Mouse (Mus musculus) liver, embryonic 14.5 days (tissue): ENCODE results near the gene Pde10a. TPM values are rescaled to one million over a fixed set of nuclear protein-coding genes. Genes with fewer than 3 reads are reported as not detected.

Experiments used
- ATAC-seq: fragments of 200-750 bp; cut with Nextera tagmentation; 2 replicates; pipeline ENCODE4 v1.8.0; 2017; ENCODE audit warnings: moderate number of reproducible peaks, mild to moderate bottlenecking, moderate library complexity; ENCODE audit not compliant: insufficient read depth
- DNase-seq, 3 experiments: peaks; one replicate each; pipeline ENCODE4 v3.0.0-alpha.2; 2012 to 2013; ENCODE audit warnings: low read depth in 3 of 3, low spot score in 3 of 3
- H3K27ac ChIP-seq: fragments of 300-500 bp; sonication (generic); 2 replicates; pipeline ENCODE4 v1.5.1; 2014; ENCODE audit warnings: moderate library complexity, mild to moderate bottlenecking, control low read depth, inconsistent platforms
- H3K27me3 ChIP-seq: fragments of 300-500 bp; sonication (generic); 2 replicates; pipeline ENCODE4 v1.6.1; 2014; ENCODE audit warnings: mild to moderate bottlenecking, low read length, moderate library complexity; ENCODE audit not compliant: control insufficient read depth, insufficient read depth
- H3K36me3 ChIP-seq: fragments of 300-500 bp; sonication (generic); replicated peaks from 2 replicates; pipeline ENCODE4 v1.6.1; 2014; ENCODE audit warnings: low read depth; ENCODE audit not compliant: control insufficient read depth, insufficient read depth
- H3K4me1 ChIP-seq, 2 experiments: fragments of 200-500 bp in 1 of 2; fragments of 300-500 bp in 1 of 2; sonication (generic) in 1 of 2; replicated peaks; 2 replicates each; pipeline ENCODE4 v1.6.1; 2012 to 2014; ENCODE audit warnings: antibody characterized with exemption in 1 of 2, inconsistent platforms in 1 of 2, low read length in 1 of 2; ENCODE audit not compliant: control insufficient read depth in 2 of 2, insufficient read depth in 2 of 2
- H3K4me2 ChIP-seq: fragments of 300-500 bp; sonication (generic); 2 replicates; pipeline ENCODE4 v1.6.1; 2014; ENCODE audit warnings: low read depth, mild to moderate bottlenecking, control low read depth, moderate library complexity
- H3K4me3 ChIP-seq, 2 experiments: fragments of 200-500 bp in 1 of 2; fragments of 300-500 bp in 1 of 2; sonication (generic) in 1 of 2; 2 replicates each; pipeline ENCODE4 v1.5.1; 2012 to 2014; ENCODE audit warnings: low read depth in 2 of 2, low read length in 2 of 2, mild to moderate bottlenecking in 2 of 2, control low read depth in 1 of 2, inconsistent platforms in 1 of 2, moderate library complexity in 1 of 2; ENCODE audit not compliant: insufficient read depth in 1 of 2
- H3K9ac ChIP-seq: fragments of 300-500 bp; sonication (generic); replicated peaks from 2 replicates; pipeline ENCODE4 v1.6.1; 2014; ENCODE audit warnings: mild to moderate bottlenecking, control low read depth, moderate library complexity
- H3K9me3 ChIP-seq: fragments of 300-500 bp; sonication (generic); 2 replicates; pipeline ENCODE4 v1.6.1; 2016; ENCODE audit warnings: low read length, mixed read lengths; ENCODE audit not compliant: control insufficient read depth
- CTCF ChIP-seq: IDR thresholded peaks from 2 replicates; pipeline ENCODE4 v1.5.1; 2016; ENCODE audit warnings: antibody characterized with exemption, low read depth, control low read depth
- EP300 ChIP-seq: IDR thresholded peaks from 2 replicates; pipeline ENCODE4 v1.6.1; 2016; ENCODE audit warnings: antibody characterized with exemption, low read depth
- WGBS: fragments of 180-500 bp; shearing (Covaris S2); extraction: QIAGEN DNeasy Blood & Tissue Kit; methylation state at CpG from one replicate; pipeline ENCODE4 v1.1.7; 2014; ENCODE audit not compliant: insufficient replicate concordance; 5-methylcytosine and 5-hydroxymethylcytosine counted together
- polyA plus RNA-seq, 2 experiments: library from polyadenylated mRNA; depleted of rRNA in 1 of 2; stranded (reverse) in 1 of 2; unstranded in 1 of 2; fragments of >200 nt; fragmentation: Nextera tagmentation in 1 of 2; extraction: Ambion mirVana in 1 of 2; gene quantifications; 2 replicates each; pipeline versions ENCODE4 v1.2.1 to v1.2.3; 2012 to 2014

The Pde10a gene
- polyA plus RNA-seq, 2 experiments: 0.52 to 0.60 TPM

GRCm38 (mm10) chr17:8597790-8598189 is 72.6 kb downstream of the Pde10a start:
- Histone ChIP-seq H3K36me3 (no peaks in the 10 kb centered on the region), H3K27me3 (no peaks in the 10 kb centered on the region; the same call in 1 of the 2 replicates), H3K9me3 (no peaks in the 10 kb centered on the region), H3K27ac (no peak overlapping the region), H3K4me3 (no peak overlapping the region), H3K4me2 (no peak overlapping the region), H3K4me1 (no peaks in the 10 kb centered on the region), H3K9ac (no peak overlapping the region)
- DNase-seq: peak in 1 of 3 experiments; percentile 19
- 7% methylated on average over 7 of the region's 7 CpGs for WGBS
- no peak for ATAC-seq
- peak; percentile 83 for TF ChIP-seq CTCF
- no peak for TF ChIP-seq EP300

GRCm38 (mm10) chr17:8602976-8603375 is 77.8 kb downstream of the Pde10a start:
- Histone ChIP-seq H3K4me3 (no peak overlapping the region), H3K36me3 (no peaks in the 10 kb centered on the region), H3K4me2 (no peak overlapping the region), H3K27ac (no peak overlapping the region), H3K9ac (no peak overlapping the region), H3K27me3 (no peaks in the 10 kb centered on the region; the same call in 1 of the 2 replicates), H3K4me1 (no peaks in the 10 kb centered on the region), H3K9me3 (no peaks in the 10 kb centered on the region)
- DNase-seq (no peak), ATAC-seq (no peak)
- TF ChIP-seq CTCF: no peak
- no peak for TF ChIP-seq EP300
- 73% methylated on average over 3 of the region's 3 CpGs for WGBS

- no peaks in the 10 kb centered on the region for H3K27me3 ChIP-seq
- no peak overlapping the region for H3K27ac ChIP-seq
- H3K36me3 ChIP-seq: no peaks in the 10 kb centered on the region
- TF ChIP-seq CTCF (no peak), EP300 (no peak)
- no peak overlapping the region for H3K9ac ChIP-seq
- H3K4me1 ChIP-seq: no peaks in the 10 kb centered on the region
- H3K4me3 ChIP-seq: no peak overlapping the region
- no peaks in the 10 kb centered on the region for H3K9me3 ChIP-seq
- no peak overlapping the region for H3K4me2 ChIP-seq
- WGBS: 58% methylated on average over 5 of the region's 5 CpGs
- ATAC-seq (no peak), DNase-seq (no peak)
Measured at GRCm38 (mm10) chr17:8605921-8606320, 80.7 kb downstream of the Pde10a start.

GRCm38 (mm10) chr17:8606695-8607094 is 81.5 kb downstream of the Pde10a start:
- no peak for TF ChIP-seq EP300
- TF ChIP-seq CTCF: no peak
- H3K4me3 ChIP-seq: no peak overlapping the region
- no peak overlapping the region for H3K9ac ChIP-seq
- no peak for DNase-seq
- no peak overlapping the region for H3K27ac ChIP-seq
- 23% methylated on average over 3 of the region's 3 CpGs for WGBS
- no peaks in the 10 kb centered on the region for H3K9me3 ChIP-seq
- H3K4me2 ChIP-seq: no peak overlapping the region
- no peaks in the 10 kb centered on the region for H3K4me1 ChIP-seq
- ATAC-seq: no peak
- no peaks in the 10 kb centered on the region for H3K36me3 ChIP-seq
- no peaks in the 10 kb centered on the region for H3K27me3 ChIP-seq

GRCm38 (mm10) chr17:8611916-8612315 is 86.7 kb downstream of the Pde10a start:
- Histone ChIP-seq H3K27me3 (no peaks in the 10 kb centered on the region), H3K4me3 (no peak overlapping the region), H3K9me3 (no peaks in the 10 kb centered on the region), H3K4me1 (no peaks in the 10 kb centered on the region), H3K9ac (no peak overlapping the region), H3K4me2 (no peak overlapping the region), H3K27ac (no peak overlapping the region), H3K36me3 (no peaks in the 10 kb centered on the region)
- no peak for DNase-seq
- TF ChIP-seq CTCF: no peak
- TF ChIP-seq EP300: no peak
- ATAC-seq: no peak
- WGBS: 49% methylated on average over 4 of the region's 4 CpGs
